Mouse (Mus musculus): Measurements from ENCODE around the gene Kif16b. TPM values are rescaled to one million over a fixed set of nuclear protein-coding genes. Genes with fewer than 3 reads are reported as not detected.

Gene Kif16b
- total and polyA plus RNA-seq, 3 experiments, result 7.8 to 9.5 (median 8.0) TPM

GRCm38 (mm10) chr2:142859452-142859851 is 41.9 kb downstream of the Kif16b start:
- no peak overlapping the region for H3K4me2 ChIP-seq (ENCODE audit: insufficient read depth, low read depth, poor library complexity, severe bottlenecking)
- no peaks in the 10 kb centered on the region for H3K9me3 ChIP-seq (replicated peaks; ENCODE audit: low read length)
- TF ChIP-seq TBP (conservative IDR thresholded peaks at IDR 0.05; ENCODE audit: low read depth, low read length), result no peak
- peak; percentile 43 to 94 for TF ChIP-seq CTCF (conservative IDR thresholded peaks at IDR 0.05 in 1 of 2, IDR thresholded peaks at IDR 0.05 in 1 of 2; ENCODE audit: low read depth in 2 of 2, low read length in 2 of 2)
- peak; percentile 57 for TF ChIP-seq RAD21 (IDR thresholded peaks at IDR 0.05; ENCODE audit: low read depth, low read length)
- peak; percentile 74 for TF ChIP-seq SMC3 (IDR thresholded peaks at IDR 0.05; ENCODE audit: low read depth, low read length)
- DNase-seq (ENCODE audit: extremely low read depth), result peak; percentile 31
- H3K27ac ChIP-seq (ENCODE audit: insufficient read depth, low read depth), result no peak overlapping the region
- no peak overlapping the region for H3K9ac ChIP-seq (ENCODE audit: insufficient read depth, low read depth)
- no peaks in the 10 kb centered on the region for H3K79me2 ChIP-seq (replicated peaks; ENCODE audit: control insufficient read depth, extremely low read depth, insufficient read depth, poor library complexity, severe bottlenecking)
- no peaks in the 10 kb centered on the region for H3K4me1 ChIP-seq (ENCODE audit: control insufficient read depth in 1 of 2, insufficient read depth in 2 of 2)
- H3K36me3 ChIP-seq (replicated peaks in 1 of 2; ENCODE audit: control insufficient read depth in 1 of 2, insufficient read depth in 1 of 2, low read length in 1 of 2), result peaks cover 0 to 22% of the 10 kb centered on the region in 2 experiments
- in situ Hi-C loops (cut with MboI; ENCODE audit: low pct_ligation_motif_present, low pct_unique_long_range_greater_than_20kb, low sequenced_read_pairs), result loop anchor here (25.0 kb wide), 1 partner anchor 203 kb away; the partner anchor contains the start of gene Snrpb2
- H3K27me3 ChIP-seq (replicated peaks), result no peaks in the 10 kb centered on the region
- no peak overlapping the region for H3K4me3 ChIP-seq (replicated peaks in 1 of 3; ENCODE audit: low read depth in 2 of 3, low read length in 2 of 3, poor library complexity in 1 of 3)
- dilution Hi-C loops (cut with MboI; ENCODE audit: extremely low pct_ligation_motif_present, extremely low pct_unique_long_range_greater_than_20kb, low sequenced_read_pairs), result no loop called here

- no peaks in the 10 kb centered on the region for H3K9me3 ChIP-seq (replicated peaks; ENCODE audit: low read length)
- H3K4me1 ChIP-seq (ENCODE audit: control insufficient read depth in 1 of 2, insufficient read depth in 2 of 2), result no peaks in the 10 kb centered on the region
- in situ Hi-C loops (cut with MboI; ENCODE audit: low pct_ligation_motif_present, low pct_unique_long_range_greater_than_20kb, low sequenced_read_pairs) (no loop called here), dilution Hi-C loops (cut with MboI; ENCODE audit: extremely low pct_ligation_motif_present, extremely low pct_unique_long_range_greater_than_20kb, low sequenced_read_pairs) (no loop called here)
- DNase-seq (ENCODE audit: extremely low read depth), result no peak
- H3K27me3 ChIP-seq (replicated peaks), result no peaks in the 10 kb centered on the region
- H3K4me2 ChIP-seq (ENCODE audit: insufficient read depth, low read depth, poor library complexity, severe bottlenecking), result no peak overlapping the region
- no peaks in the 10 kb centered on the region for H3K79me2 ChIP-seq (replicated peaks; ENCODE audit: control insufficient read depth, extremely low read depth, insufficient read depth, poor library complexity, severe bottlenecking)
- no peak overlapping the region for H3K27ac ChIP-seq (ENCODE audit: insufficient read depth, low read depth)
- no peak overlapping the region for H3K4me3 ChIP-seq (replicated peaks in 1 of 3; ENCODE audit: low read depth in 2 of 3, low read length in 2 of 3, poor library complexity in 1 of 3)
- H3K9ac ChIP-seq (ENCODE audit: insufficient read depth, low read depth), result no peak overlapping the region
- TF ChIP-seq JUND (conservative IDR thresholded peaks at IDR 0.05; ENCODE audit: low read depth, low read length) (no peak), IRF4 (IDR thresholded peaks at IDR 0.05; ENCODE audit: low read depth, low read length) (no peak), MAX (IDR thresholded peaks at IDR 0.05; ENCODE audit: low read length) (no peak), NRF1 (IDR thresholded peaks at IDR 0.05; ENCODE audit: low read depth, low read length) (no peak), E2F4 (IDR thresholded peaks at IDR 0.05; ENCODE audit: insufficient replicate concordance, low read depth, low read length) (no peak), MEF2A (IDR thresholded peaks at IDR 0.05; ENCODE audit: borderline replicate concordance, low read depth, low read length) (no peak), POLR2A (IDR thresholded peaks at IDR 0.05; ENCODE audit: low read depth, low read length) (no peak), NELFE (IDR thresholded peaks at IDR 0.05; ENCODE audit: low read depth, low read length) (no peak), MXI1 (IDR thresholded peaks at IDR 0.05; ENCODE audit: low read depth, low read length) (no peak), ETS1 (conservative IDR thresholded peaks at IDR 0.05; ENCODE audit: low read depth, low read length) (no peak), UBTF (IDR thresholded peaks at IDR 0.05; ENCODE audit: low read depth, low read length) (no peak), SIN3A (IDR thresholded peaks at IDR 0.05; ENCODE audit: low read length) (no peak), MAZ (IDR thresholded peaks at IDR 0.05; ENCODE audit: low read depth, low read length) (no peak), PAX5 (IDR thresholded peaks at IDR 0.05; ENCODE audit: low read length) (no peak), ZC3H11A (IDR thresholded peaks at IDR 0.05; ENCODE audit: low read depth, low read length) (no peak), ELF1 (IDR thresholded peaks at IDR 0.05; ENCODE audit: low read depth, low read length) (no peak), GABPA (IDR thresholded peaks at IDR 0.05; ENCODE audit: insufficient replicate concordance, low read depth, low read length) (no peak)
- peaks cover 3 to 15% of the 10 kb centered on the region in 2 experiments for H3K36me3 ChIP-seq (replicated peaks in 1 of 2; ENCODE audit: control insufficient read depth in 1 of 2, insufficient read depth in 1 of 2, low read length in 1 of 2)
Observed at GRCm38 (mm10) chr2:142838775-142839174, 62.6 kb downstream of the Kif16b start.

Measured in CH12.LX (cell line).